Mouse (Mus musculus) small intestine, adult 2 months (tissue): Measurements from ENCODE around the gene Ufl1.

Experiments used
- CTCF ChIP-seq: fragments of 200-500 bp; IDR thresholded peaks from 2 replicates; pipeline ENCODE4 v1.5.1; 2012; ENCODE audit warnings: low read depth, mild to moderate bottlenecking, control low read depth, inconsistent platforms, low read length, moderate library complexity, mixed read lengths; ENCODE audit not compliant: insufficient replicate concordance, insufficient read length; ENCODE audit errors: extremely low read depth
- POLR2A ChIP-seq: fragments of 200-500 bp; IDR thresholded peaks from 2 replicates; pipeline ENCODE4 v1.6.1; 2012; ENCODE audit warnings: low read depth, mild to moderate bottlenecking, control low read depth, inconsistent platforms, low read length, moderate library complexity

GRCm38 (mm10) chr4:25281671-25282038 is at the start of gene Ufl1:
- no peak for TF ChIP-seq CTCF
- TF ChIP-seq POLR2A, result peak; percentile 90
